Mouse (Mus musculus): ENCODE measurements at regions not wholly inside any gene's neighbourhood (a gene's known extent, or its start where the extent isn't known, plus 50 kb on each side); places are given as distances from the start of the nearest gene placed in this dataset.

GRCm38 (mm10) chr12:56020547-56020946 is 184.4 kb downstream of the Brms1l start:
- Histone ChIP-seq H3K36me3 (replicated peaks in 1 of 2; ENCODE audit: control insufficient read depth in 1 of 2, insufficient read depth in 1 of 2, low read length in 1 of 2) (no peaks in the 10 kb centered on the region), H3K4me2 (ENCODE audit: insufficient read depth, low read depth, poor library complexity, severe bottlenecking) (no peak overlapping the region), H3K4me1 (ENCODE audit: control insufficient read depth in 1 of 2, insufficient read depth in 2 of 2) (peaks cover 0 to 4% of the 10 kb centered on the region in 2 experiments; a peak in 1 of 4 replicates), H3K9me3 (replicated peaks; ENCODE audit: low read length) (no peaks in the 10 kb centered on the region), H3K27ac (ENCODE audit: insufficient read depth, low read depth) (no peak overlapping the region), H3K79me2 (replicated peaks; ENCODE audit: control insufficient read depth, extremely low read depth, insufficient read depth, poor library complexity, severe bottlenecking) (no peaks in the 10 kb centered on the region), H3K27me3 (replicated peaks) (no peaks in the 10 kb centered on the region), H3K4me3 (replicated peaks in 1 of 3; ENCODE audit: low read depth in 2 of 3, low read length in 2 of 3, poor library complexity in 1 of 3) (no peak overlapping the region), H3K9ac (ENCODE audit: insufficient read depth, low read depth) (no peak overlapping the region)
- peak; percentile 30; the same call in 1 of the 2 replicates for TF ChIP-seq ZNF384 (IDR thresholded peaks at IDR 0.05; ENCODE audit: low read depth, low read length)
- TF ChIP-seq TBP (conservative IDR thresholded peaks at IDR 0.05; ENCODE audit: low read depth, low read length): no peak
- no peak for TF ChIP-seq GABPA (IDR thresholded peaks at IDR 0.05; ENCODE audit: insufficient replicate concordance, low read depth, low read length)
- no peak for TF ChIP-seq ZC3H11A (IDR thresholded peaks at IDR 0.05; ENCODE audit: low read depth, low read length)
- in situ Hi-C loops (cut with MboI; ENCODE audit: low pct_ligation_motif_present, low pct_unique_long_range_greater_than_20kb, low sequenced_read_pairs) (no loop called here), dilution Hi-C loops (cut with MboI; ENCODE audit: extremely low pct_ligation_motif_present, extremely low pct_unique_long_range_greater_than_20kb, low sequenced_read_pairs) (no loop called here)
- no peak for DNase-seq (ENCODE audit: extremely low read depth)

- dilution Hi-C loops (cut with MboI; ENCODE audit: extremely low pct_ligation_motif_present, extremely low pct_unique_long_range_greater_than_20kb, low sequenced_read_pairs): no loop called here
- Histone ChIP-seq H3K9ac (ENCODE audit: insufficient read depth, low read depth) (no peak overlapping the region), H3K79me2 (replicated peaks; ENCODE audit: control insufficient read depth, extremely low read depth, insufficient read depth, poor library complexity, severe bottlenecking) (no peaks in the 10 kb centered on the region), H3K36me3 (replicated peaks in 1 of 2; ENCODE audit: control insufficient read depth in 1 of 2, insufficient read depth in 1 of 2, low read length in 1 of 2) (no peaks in the 10 kb centered on the region), H3K4me3 (replicated peaks in 1 of 3; ENCODE audit: low read depth in 2 of 3, low read length in 2 of 3, poor library complexity in 1 of 3) (no peak overlapping the region), H3K4me1 (ENCODE audit: control insufficient read depth in 1 of 2, insufficient read depth in 2 of 2) (no peaks in the 10 kb centered on the region), H3K27me3 (replicated peaks) (no peaks in the 10 kb centered on the region), H3K27ac (ENCODE audit: insufficient read depth, low read depth) (no peak overlapping the region), H3K4me2 (ENCODE audit: insufficient read depth, low read depth, poor library complexity, severe bottlenecking) (no peak overlapping the region), H3K9me3 (replicated peaks; ENCODE audit: low read length) (no peaks in the 10 kb centered on the region)
- in situ Hi-C loops (cut with MboI; ENCODE audit: low pct_ligation_motif_present, low pct_unique_long_range_greater_than_20kb, low sequenced_read_pairs): no loop called here
- no peak for TF ChIP-seq MYC (IDR thresholded peaks at IDR 0.05; ENCODE audit: low read depth, low read length)
- no peak for TF ChIP-seq TBP (conservative IDR thresholded peaks at IDR 0.05; ENCODE audit: low read depth, low read length)
- TF ChIP-seq CHD1 (IDR thresholded peaks at IDR 0.05; ENCODE audit: low read depth, low read length): no peak
- TF ChIP-seq POLR2AphosphoS2 (IDR thresholded peaks at IDR 0.05; ENCODE audit: low read depth, low read length): no peak
- no peak for TF ChIP-seq ZNF384 (IDR thresholded peaks at IDR 0.05; ENCODE audit: low read depth, low read length)
- TF ChIP-seq KAT2A (IDR thresholded peaks at IDR 0.05; ENCODE audit: insufficient replicate concordance, low read length): no peak
- DNase-seq (ENCODE audit: extremely low read depth): no peak
Observed at GRCm38 (mm10) chr12:56009976-56010375, 173.9 kb downstream of the Brms1l start.

GRCm38 (mm10) chr12:56005846-56006245 is 169.7 kb downstream of the Brms1l start:
- no peaks in the 10 kb centered on the region for H3K4me1 ChIP-seq (ENCODE audit: control insufficient read depth in 1 of 2, insufficient read depth in 2 of 2)
- H3K9me3 ChIP-seq (replicated peaks; ENCODE audit: low read length): no peaks in the 10 kb centered on the region
- no peaks in the 10 kb centered on the region for H3K36me3 ChIP-seq (replicated peaks in 1 of 2; ENCODE audit: control insufficient read depth in 1 of 2, insufficient read depth in 1 of 2, low read length in 1 of 2)
- H3K4me2 ChIP-seq (ENCODE audit: insufficient read depth, low read depth, poor library complexity, severe bottlenecking): no peak overlapping the region
- dilution Hi-C loops (cut with MboI; ENCODE audit: extremely low pct_ligation_motif_present, extremely low pct_unique_long_range_greater_than_20kb, low sequenced_read_pairs) (no loop called here), in situ Hi-C loops (cut with MboI; ENCODE audit: low pct_ligation_motif_present, low pct_unique_long_range_greater_than_20kb, low sequenced_read_pairs) (no loop called here)
- no peak overlapping the region for H3K27ac ChIP-seq (ENCODE audit: insufficient read depth, low read depth)
- H3K79me2 ChIP-seq (replicated peaks; ENCODE audit: control insufficient read depth, extremely low read depth, insufficient read depth, poor library complexity, severe bottlenecking): no peaks in the 10 kb centered on the region
- DNase-seq (ENCODE audit: extremely low read depth): no peak
- no peaks in the 10 kb centered on the region for H3K27me3 ChIP-seq (replicated peaks)
- no peak overlapping the region for H3K4me3 ChIP-seq (replicated peaks in 1 of 3; ENCODE audit: low read depth in 2 of 3, low read length in 2 of 3, poor library complexity in 1 of 3)
- TF ChIP-seq MAX (IDR thresholded peaks at IDR 0.05; ENCODE audit: low read length) (no peak), ELF1 (IDR thresholded peaks at IDR 0.05; ENCODE audit: low read depth, low read length) (no peak), TCF12 (IDR thresholded peaks at IDR 0.05; ENCODE audit: low read depth, low read length) (no peak), USF1 (IDR thresholded peaks at IDR 0.05; ENCODE audit: low read depth, low read length) (no peak), NELFE (IDR thresholded peaks at IDR 0.05; ENCODE audit: low read depth, low read length) (no peak), IRF4 (IDR thresholded peaks at IDR 0.05; ENCODE audit: low read depth, low read length) (no peak), JUND (conservative IDR thresholded peaks at IDR 0.05; ENCODE audit: low read depth, low read length) (no peak), USF2 (conservative IDR thresholded peaks at IDR 0.05; ENCODE audit: low read depth, low read length) (no peak), RCOR1 (conservative IDR thresholded peaks at IDR 0.05; ENCODE audit: low read depth, low read length) (no peak), CHD1 (IDR thresholded peaks at IDR 0.05; ENCODE audit: low read depth, low read length) (no peak), SIN3A (IDR thresholded peaks at IDR 0.05; ENCODE audit: low read length) (no peak), JUN (IDR thresholded peaks at IDR 0.05; ENCODE audit: insufficient read depth, low read depth, low read length) (no peak), RAD21 (IDR thresholded peaks at IDR 0.05; ENCODE audit: low read depth, low read length) (no peak), POLR2A (IDR thresholded peaks at IDR 0.05; ENCODE audit: low read depth, low read length) (no peak), BHLHE40 (IDR thresholded peaks at IDR 0.05; ENCODE audit: low read depth, low read length) (no peak), PAX5 (IDR thresholded peaks at IDR 0.05; ENCODE audit: low read length) (no peak), HCFC1 (IDR thresholded peaks at IDR 0.05; ENCODE audit: low read depth, low read length) (no peak)
- H3K9ac ChIP-seq (ENCODE audit: insufficient read depth, low read depth): no peak overlapping the region

Data from CH12.LX (cell line).